Mouse (Mus musculus): ENCODE measurements around the gene Rdh12.

Gene Rdh12

GRCm38 (mm10) chr12:79253294-79254053, 44.8 kb downstream of the Rdh12 start:
- no peak for DNase-seq

DNA sequence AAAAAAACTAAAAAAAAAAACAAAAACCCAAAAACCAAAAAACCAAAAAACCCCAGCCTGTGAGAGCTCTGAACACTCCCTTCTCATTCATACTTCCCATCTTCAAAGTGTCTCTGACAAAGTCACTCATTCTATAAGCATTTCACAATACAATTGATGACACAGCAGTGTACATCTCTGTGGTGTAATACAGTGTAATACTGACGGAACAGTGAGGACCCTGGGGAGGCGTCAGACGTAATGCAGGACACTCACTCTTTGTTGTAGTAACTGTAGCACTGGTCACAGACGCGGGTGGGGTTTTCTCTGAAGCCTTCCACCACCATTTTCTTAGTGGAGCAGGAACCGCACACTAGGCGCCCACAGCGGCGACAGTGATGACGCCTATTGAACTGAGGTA, 46.3 kb downstream of the Rdh12 start:
- no peak for DNase-seq

DNA sequence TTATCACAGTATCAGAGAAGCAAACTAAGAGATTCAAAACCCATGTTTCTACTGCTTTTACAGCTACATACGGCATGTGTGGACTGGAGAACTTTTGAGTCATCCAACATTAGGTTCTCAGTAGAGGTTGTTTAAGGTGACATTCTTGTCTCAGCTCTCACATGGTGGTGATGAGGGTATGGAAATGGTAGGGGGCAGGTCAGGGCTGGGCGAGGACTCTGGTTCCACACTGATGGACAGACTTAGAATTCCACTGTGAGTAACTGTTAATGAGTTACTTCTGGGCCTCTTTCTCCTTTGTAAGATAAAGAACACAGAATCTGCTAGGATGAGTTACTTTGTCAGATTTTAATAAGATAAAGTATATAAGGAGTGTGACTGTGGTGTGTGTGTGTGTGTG, 51.4 kb downstream of the Rdh12 start:
- no peak for DNase-seq

DNA sequence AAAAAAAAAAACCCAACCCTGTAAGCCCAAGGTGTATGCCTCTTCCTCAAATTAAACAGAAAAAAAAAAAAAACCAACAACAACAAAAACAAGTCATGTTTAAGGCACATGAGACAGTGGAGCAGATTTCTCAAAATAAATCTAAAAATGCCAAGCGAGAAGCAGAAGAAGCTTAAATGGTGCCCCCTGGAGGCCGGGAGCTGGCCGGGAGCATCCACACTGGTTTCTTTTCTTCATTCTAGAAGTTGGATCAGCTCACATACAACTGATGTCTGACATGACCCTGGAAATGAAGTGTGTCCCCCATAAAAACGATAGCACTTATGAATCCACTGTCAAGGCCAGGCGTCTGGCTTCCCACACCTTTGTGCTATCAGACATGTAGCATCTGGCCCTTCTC, 52.3 kb downstream of the Rdh12 start:
- peak; percentile 67 for DNase-seq

Data from right cerebral cortex, postnatal 14 days (tissue).